Mouse (Mus musculus) small intestine, adult 2 months (tissue): ENCODE data around the gene Rpl4. TPM values are rescaled to one million over a fixed set of nuclear protein-coding genes. Genes with fewer than 3 reads are reported as not detected.
"Not testable (repeated sequence)": the region's sequence is repeated elsewhere in the genome, so short reads cannot be mapped to it uniquely, and the experiment has no call there.

Source experiments
- H3K27ac ChIP-seq: fragments of 200-500 bp; 2 replicates; pipeline ENCODE4 v1.5.1; 2012; ENCODE audit warnings: low read depth, low read length, control low read depth, inconsistent platforms; ENCODE audit not compliant: insufficient read depth
- H3K27me3 ChIP-seq: fragments of 200-500 bp; 2 replicates; pipeline ENCODE4 v1.6.1; 2012; ENCODE audit warnings: mild to moderate bottlenecking, moderate library complexity, low read length, inconsistent platforms; ENCODE audit not compliant: control insufficient read depth, insufficient read depth
- H3K36me3 ChIP-seq: fragments of 200-500 bp; 2 replicates; pipeline ENCODE4 v1.6.1; 2012; ENCODE audit warnings: mild to moderate bottlenecking, low read length, control low read depth, inconsistent platforms; ENCODE audit not compliant: control insufficient read depth, insufficient read depth
- H3K4me1 ChIP-seq: fragments of 200-500 bp; 2 replicates; pipeline ENCODE4 v1.6.1; 2012; ENCODE audit warnings: low read length, inconsistent platforms, mixed read lengths; ENCODE audit not compliant: control insufficient read depth, insufficient read depth, insufficient read length
- H3K4me3 ChIP-seq: fragments of 200-500 bp; 2 replicates; pipeline ENCODE4 v1.5.1; 2012; ENCODE audit warnings: low read depth, mild to moderate bottlenecking, control low read depth, inconsistent platforms, low read length, moderate library complexity
- CTCF ChIP-seq: fragments of 200-500 bp; IDR thresholded peaks from 2 replicates; pipeline ENCODE4 v1.5.1; 2012; ENCODE audit warnings: low read depth, mild to moderate bottlenecking, control low read depth, inconsistent platforms, low read length, moderate library complexity, mixed read lengths; ENCODE audit not compliant: insufficient replicate concordance, insufficient read length; ENCODE audit errors: extremely low read depth
- POLR2A ChIP-seq: fragments of 200-500 bp; IDR thresholded peaks from 2 replicates; pipeline ENCODE4 v1.6.1; 2012; ENCODE audit warnings: low read depth, mild to moderate bottlenecking, control low read depth, inconsistent platforms, low read length, moderate library complexity
- WGBS: fragments of 180-500 bp; shearing (Covaris S2); methylation state at CpG from one replicate; pipeline ENCODE4 v1.1.7; 2018; 5-methylcytosine and 5-hydroxymethylcytosine counted together
- polyA plus RNA-seq: library from polyadenylated mRNA; depleted of rRNA; stranded (reverse); fragments of >200 nt; gene quantifications from 2 replicates; pipeline ENCODE4 v1.2.3, GENCODE M21; 2012; rRNA removed

Gene Rpl4
- 122 and 189 TPM in 2 replicates for polyA plus RNA-seq

GRCm38 (mm10) chr9:64172816-64173665 lies at the start of gene Rpl4, which contains the start of gene Zwilch:
Rpl4 (plus strand) TSS chr9:64173375.
Zwilch (minus strand) TSS chr9:64173104.
- TF ChIP-seq CTCF (no peak), POLR2A (peak; percentile 78)
- WGBS = under 1% methylated on average over 42 of the region's 42 CpGs

GRCm38 (mm10) chr9:64124846-64125245 lies 48.3 kb upstream of the Rpl4 start:
- peak overlapping the region; percentile 33; the same call in 1 of the 2 replicates for H3K27ac ChIP-seq
- H3K27me3 ChIP-seq, H3K36me3 ChIP-seq, H3K4me3 ChIP-seq, H3K4me1 ChIP-seq: not testable (repeated sequence)
- whole genome bisulfite sequencing = 46% methylated on average over 3 of the region's 3 CpGs

More at GRCm38 (mm10) chr9:64172816-64173665, at the start of gene Rpl4, which contains the start of gene Zwilch:
- Histone ChIP-seq H3K27ac (peak within 1 kb of the TSS; percentile 86), H3K4me3 (peak within 1 kb of the TSS; percentile 92), H3K4me1 (peaks cover 3% of the 10 kb centered on the region; the same call in 1 of the 2 replicates), H3K27me3 (no peaks in the 10 kb centered on the region), H3K36me3 (peaks cover 30% of the 10 kb centered on the region)

GRCm38 (mm10) chr9:64125307-64125706 lies 47.9 kb upstream of the Rpl4 start:
- Histone ChIP-seq H3K4me1 (peaks cover 9% of the 10 kb centered on the region; the same call in 1 of the 2 replicates), H3K27ac (peak overlapping the region; percentile 12; the same call in 1 of the 2 replicates), H3K4me3 (no peak overlapping the region), H3K27me3 (no peaks in the 10 kb centered on the region), H3K36me3 (no peaks in the 10 kb centered on the region)
- no peak for TF ChIP-seq CTCF
- no peak for TF ChIP-seq POLR2A
- 76% methylated on average over 3 of the region's 3 CpGs for whole genome bisulfite sequencing

- TF ChIP-seq CTCF (no peak), POLR2A (no peak)
- 72% methylated on average over 12 of the region's 12 CpGs for WGBS
- H3K4me3 ChIP-seq = no peak overlapping the region
- H3K27ac ChIP-seq = no peak overlapping the region
- H3K4me1 ChIP-seq = peaks cover 10% of the 10 kb centered on the region; the same call in 1 of the 2 replicates
- no peaks in the 10 kb centered on the region for H3K36me3 ChIP-seq
- H3K27me3 ChIP-seq = no peaks in the 10 kb centered on the region
These were observed 47.1 kb upstream of the Rpl4 start for GRCm38 (mm10) chr9:64126121-64126520.

DNA sequence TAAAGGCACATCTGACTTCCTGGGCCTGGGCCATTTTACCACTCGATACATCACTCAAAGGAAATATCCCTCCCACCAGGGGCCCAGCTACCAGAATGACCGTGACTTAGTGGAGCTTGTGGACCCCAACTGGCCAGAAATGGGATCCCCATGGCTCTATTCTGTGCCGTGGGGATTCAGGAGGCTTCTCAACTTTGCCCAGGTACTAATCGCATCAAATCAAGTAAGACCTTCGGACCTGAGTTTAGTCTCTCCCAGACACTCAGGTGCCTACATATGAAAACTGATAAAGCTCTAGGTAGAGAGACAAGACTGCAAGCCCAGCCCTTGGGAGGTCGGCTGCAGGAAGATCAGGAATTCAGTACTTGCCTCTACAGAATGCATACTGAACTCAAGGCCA lies 41.6 kb upstream of the Rpl4 start:
- H3K4me3 ChIP-seq = no peak overlapping the region
- H3K27me3 ChIP-seq = no peaks in the 10 kb centered on the region
- 45% methylated on average over 6 of the region's 6 CpGs for WGBS
- H3K36me3 ChIP-seq = no peaks in the 10 kb centered on the region
- H3K4me1 ChIP-seq = peaks cover 11% of the 10 kb centered on the region; the same call in 1 of the 2 replicates
- TF ChIP-seq POLR2A = no peak
- no peak for TF ChIP-seq CTCF
- H3K27ac ChIP-seq = peak overlapping the region; percentile 71

GRCm38 (mm10) chr9:64138896-64139295 lies 34.3 kb upstream of the Rpl4 start:
- not testable (repeated sequence) for H3K36me3 ChIP-seq, H3K4me3 ChIP-seq, H3K27ac ChIP-seq, H3K27me3 ChIP-seq, H3K4me1 ChIP-seq
- TF ChIP-seq CTCF = peak; percentile 62; the same call in 1 of the 2 replicates
- WGBS = 4% methylated on average over 6 of the region's 6 CpGs

GRCm38 (mm10) chr9:64139879-64140278 lies 33.3 kb upstream of the Rpl4 start:
- Histone ChIP-seq H3K27me3 (no peaks in the 10 kb centered on the region), H3K27ac (no peak overlapping the region), H3K36me3 (peaks cover 7% of the 10 kb centered on the region), H3K4me1 (no peaks in the 10 kb centered on the region), H3K4me3 (no peak overlapping the region)
- TF ChIP-seq POLR2A (no peak), CTCF (peak; percentile 11; the same call in 1 of the 2 replicates)
- 83% methylated on average over 9 of the region's 9 CpGs for WGBS
